Mouse (Mus musculus) heart, embryonic 15.5 days (tissue): ENCODE results near the gene Rab11b. TPM values are rescaled to one million over a fixed set of nuclear protein-coding genes. Genes with fewer than 3 reads are reported as not detected.

Experiments used
- ATAC-seq: fragments of 200-750 bp; cut with Nextera tagmentation; replicated peaks from 2 replicates; pipeline ENCODE4 v1.8.0; 2017; ENCODE audit warnings: low read depth, moderate TSS enrichment; ENCODE audit not compliant: insufficient number of reproducible peaks, insufficient read depth, low FRiP score
- H3K27ac ChIP-seq: fragments of 300-500 bp; sonication (generic); 2 replicates; pipeline ENCODE4 v1.5.1; 2015; ENCODE audit warnings: mild to moderate bottlenecking, inconsistent platforms
- H3K27me3 ChIP-seq: fragments of 300-500 bp; sonication (generic); 2 replicates; pipeline ENCODE4 v1.6.1; 2015; ENCODE audit warnings: inconsistent platforms
- H3K36me3 ChIP-seq: fragments of 300-500 bp; sonication (generic); 2 replicates; pipeline ENCODE4 v1.6.1; 2015; ENCODE audit warnings: mild to moderate bottlenecking, inconsistent platforms
- H3K4me1 ChIP-seq: fragments of 300-500 bp; sonication (generic); replicated peaks from 2 replicates; pipeline ENCODE4 v1.6.1; 2015; ENCODE audit warnings: inconsistent platforms
- H3K4me2 ChIP-seq: fragments of 300-500 bp; sonication (generic); 2 replicates; pipeline ENCODE4 v1.6.1; 2015; ENCODE audit warnings: inconsistent platforms, mild to moderate bottlenecking, moderate library complexity
- H3K4me3 ChIP-seq: fragments of 300-500 bp; sonication (generic); 2 replicates; pipeline ENCODE4 v1.5.1; 2015; ENCODE audit warnings: mild to moderate bottlenecking, inconsistent platforms
- H3K9ac ChIP-seq: fragments of 300-500 bp; sonication (generic); 2 replicates; pipeline ENCODE4 v1.6.1; 2015; ENCODE audit warnings: mild to moderate bottlenecking, inconsistent platforms
- H3K9me3 ChIP-seq: fragments of 300-500 bp; sonication (generic); replicated peaks from 2 replicates; pipeline ENCODE4 v1.6.1; 2016; ENCODE audit warnings: inconsistent platforms
- WGBS: fragments of 180-500 bp; shearing (Covaris S2); methylation state at CpG from one replicate; pipeline ENCODE4 v1.1.7; 2015; ENCODE audit warnings: mixed read lengths; 5-methylcytosine and 5-hydroxymethylcytosine counted together
- polyA plus RNA-seq: library from polyadenylated mRNA; unstranded; fragments of >200 nt; fragmentation: Nextera tagmentation; extraction: Ambion mirVana; gene quantifications from 2 replicates; pipeline ENCODE4 v1.2.1, GENCODE M21; 2015

Gene Rab11b
- polyA plus RNA-seq, 1 experiment from 2014 or later, result 274 TPM

DNA sequence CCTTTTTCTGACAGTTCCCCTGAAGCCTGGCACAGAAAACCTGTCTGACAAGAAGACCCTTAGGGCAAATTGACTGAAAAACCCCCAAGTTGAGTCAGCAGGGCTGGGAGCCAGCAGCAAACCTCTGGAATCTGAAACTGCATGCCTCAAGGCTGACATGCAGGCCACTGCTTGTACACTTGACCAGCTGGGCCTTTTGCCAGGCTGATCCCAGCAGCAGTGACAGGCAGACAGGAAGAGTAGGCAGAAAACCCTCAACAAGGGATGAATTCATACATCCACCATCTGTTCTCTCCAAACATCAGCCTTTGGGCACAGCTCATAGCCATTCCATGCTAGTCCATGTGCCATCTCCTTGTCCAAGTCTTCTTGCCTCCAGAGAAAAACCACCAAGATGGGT is 23.1 kb upstream of the Rab11b start:
- no peak overlapping the region for H3K4me3 ChIP-seq
- peaks cover 59% of the 10 kb centered on the region for H3K4me1 ChIP-seq
- no peak for ATAC-seq
- H3K27ac ChIP-seq, result peak overlapping the region; percentile 68
- no peak overlapping the region for H3K4me2 ChIP-seq
- no peaks in the 10 kb centered on the region for H3K9me3 ChIP-seq
- no peaks in the 10 kb centered on the region for H3K36me3 ChIP-seq
- no peaks in the 10 kb centered on the region for H3K27me3 ChIP-seq
- H3K9ac ChIP-seq, result no peak overlapping the region

DNA sequence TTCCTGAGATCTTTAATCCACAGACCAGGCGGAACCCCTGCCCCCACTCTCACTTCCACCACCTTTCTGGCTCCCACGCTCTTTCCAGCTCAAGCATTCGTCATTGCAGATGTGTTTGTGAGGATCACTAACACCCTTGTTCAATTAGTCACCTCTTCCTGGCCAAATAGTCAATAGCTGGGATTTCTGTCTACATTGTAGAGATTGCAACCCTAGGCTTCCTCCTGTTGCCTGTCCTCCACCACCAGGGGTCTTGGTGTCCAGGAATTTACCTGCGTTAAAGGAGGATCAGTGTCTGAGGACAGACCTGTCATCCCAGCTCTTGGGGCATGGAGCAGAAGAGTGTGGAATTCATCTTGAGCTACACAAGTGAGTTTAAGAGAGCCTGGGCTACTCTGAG is 21.7 kb upstream of the Rab11b start:
- whole genome bisulfite sequencing, result 42% methylated on average over 4 of the region's 4 CpGs

DNA sequence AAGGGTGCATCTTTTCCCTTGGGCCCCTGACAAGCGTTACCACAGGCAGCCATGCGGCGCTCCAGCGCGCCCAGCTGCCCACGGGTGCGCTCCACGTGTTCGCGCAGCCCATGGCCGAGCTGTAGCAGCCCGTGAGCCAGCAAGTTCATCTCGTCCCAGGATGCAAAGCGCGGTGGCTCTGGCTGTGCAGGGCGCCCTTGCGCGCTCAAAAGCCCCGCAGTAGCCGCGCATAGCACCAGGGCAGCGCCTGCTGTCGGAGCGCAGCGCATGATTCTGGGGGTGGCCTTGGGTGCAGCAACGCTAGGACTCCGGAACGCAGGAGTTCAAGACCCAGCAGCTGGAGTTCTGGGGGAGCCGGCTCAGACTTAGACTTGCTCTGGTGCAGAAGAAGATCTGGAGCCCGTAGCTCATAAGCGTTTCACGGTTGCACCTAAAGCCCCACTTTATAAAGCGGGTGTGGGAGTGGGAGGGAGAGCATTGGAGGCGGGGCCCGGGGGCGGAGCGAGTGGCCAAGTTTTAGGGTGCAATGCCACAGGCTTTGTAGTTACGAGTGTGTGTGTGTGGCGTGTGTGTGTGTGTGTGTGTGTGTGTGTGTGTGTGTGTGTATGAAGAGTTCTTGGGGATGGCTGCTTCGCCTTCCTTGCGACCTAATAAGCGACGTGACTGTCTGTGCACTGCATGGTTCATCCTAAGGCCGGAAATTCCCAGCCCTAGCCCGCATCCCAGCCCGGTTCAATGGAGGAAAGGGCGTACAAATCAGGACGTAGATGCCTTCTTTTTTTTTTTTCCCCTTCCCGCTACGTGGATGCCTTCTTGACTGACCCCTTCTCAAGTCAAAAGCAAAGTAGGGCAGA is 21.0 kb upstream of the Rab11b start, which contains the start of gene Angptl4:
Gene Angptl4 (minus strand): TSS at position 707 of the 854 bp plus-strand sequence.
- WGBS, result 1% methylated on average over 49 of the region's 50 CpGs
- Histone ChIP-seq H3K9ac (peak within 1 kb of the TSS; percentile 35), H3K27ac (peak within 1 kb of the TSS; percentile 91), H3K9me3 (no peaks in the 10 kb centered on the region), H3K4me2 (peak within 1 kb of the TSS; percentile 78), H3K27me3 (no peaks in the 10 kb centered on the region), H3K36me3 (peaks cover 5% of the 10 kb centered on the region; the same call in 1 of the 2 replicates), H3K4me1 (peaks cover 63% of the 10 kb centered on the region), H3K4me3 (peak within 1 kb of the TSS; percentile 46)
- peak; percentile 69 for ATAC-seq

More for the DNA sequence above, 21.7 kb upstream of the Rab11b start:
- Histone ChIP-seq H3K27ac (peak overlapping the region; percentile 91), H3K4me1 (peaks cover 63% of the 10 kb centered on the region), H3K4me2 (peak overlapping the region; percentile 78), H3K36me3 (peaks cover 1% of the 10 kb centered on the region; the same call in 1 of the 2 replicates), H3K9ac (peak overlapping the region; percentile 35; the same call in 1 of the 2 replicates), H3K4me3 (peak overlapping the region; percentile 46), H3K9me3 (no peaks in the 10 kb centered on the region), H3K27me3 (no peaks in the 10 kb centered on the region)
- no peak for ATAC-seq

DNA sequence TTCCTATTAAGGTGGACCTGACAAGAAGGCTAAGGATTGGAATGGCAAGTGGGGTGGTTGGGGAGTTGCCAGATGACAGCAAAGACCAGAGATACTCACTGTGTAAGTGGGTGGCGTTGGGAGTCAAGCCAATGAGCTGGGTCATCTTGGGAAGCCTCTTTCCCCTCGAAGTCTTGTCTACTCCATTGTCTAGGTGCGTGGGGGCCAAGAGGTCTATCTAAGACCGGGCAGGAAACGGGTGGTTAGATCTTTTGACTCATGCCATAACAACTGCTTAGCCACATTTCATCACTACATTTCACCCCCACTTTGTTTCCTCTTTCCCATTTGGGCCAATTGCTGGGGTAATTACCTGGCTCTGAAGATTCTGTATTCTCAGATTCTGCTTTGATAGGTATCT is 20.1 kb upstream of the Rab11b start:
- Histone ChIP-seq H3K9me3 (no peaks in the 10 kb centered on the region), H3K9ac (no peak overlapping the region; the same call in 1 of the 2 replicates), H3K4me2 (peak overlapping the region; percentile 78), H3K4me3 (peak overlapping the region; percentile 46), H3K27ac (peak overlapping the region; percentile 91), H3K4me1 (peaks cover 63% of the 10 kb centered on the region), H3K36me3 (peaks cover 5% of the 10 kb centered on the region; the same call in 1 of the 2 replicates), H3K27me3 (no peaks in the 10 kb centered on the region)
- whole genome bisulfite sequencing, result 66% methylated on average over 5 of the region's 5 CpGs
- no peak for ATAC-seq

DNA sequence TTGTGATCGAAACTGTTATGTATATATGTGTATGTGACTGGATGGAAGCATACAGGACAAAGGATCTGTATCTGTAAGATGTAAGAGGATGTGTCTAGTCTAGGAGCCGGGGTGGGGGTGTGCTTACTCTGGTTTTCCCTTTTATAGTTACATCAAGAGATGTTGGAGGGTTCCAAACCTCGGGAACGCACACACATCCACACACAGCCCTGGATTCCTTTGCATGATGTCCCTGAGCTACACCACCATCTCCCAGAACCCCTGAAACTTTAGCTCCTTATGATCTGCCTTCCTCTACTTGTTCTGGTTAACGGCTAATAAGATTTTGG is 19.6 kb upstream of the Rab11b start:
- H3K9ac ChIP-seq, result no peak overlapping the region
- peak overlapping the region; percentile 91 for H3K27ac ChIP-seq
- 80% methylated on average over 5 of the region's 5 CpGs for WGBS
- peak overlapping the region; percentile 32 for H3K4me3 ChIP-seq
- no peaks in the 10 kb centered on the region for H3K27me3 ChIP-seq
- peak overlapping the region; percentile 78 for H3K4me2 ChIP-seq
- ATAC-seq, result no peak
- H3K4me1 ChIP-seq, result peaks cover 59% of the 10 kb centered on the region
- no peaks in the 10 kb centered on the region for H3K9me3 ChIP-seq
- H3K36me3 ChIP-seq, result peaks cover 9% of the 10 kb centered on the region; the same call in 1 of the 2 replicates

DNA sequence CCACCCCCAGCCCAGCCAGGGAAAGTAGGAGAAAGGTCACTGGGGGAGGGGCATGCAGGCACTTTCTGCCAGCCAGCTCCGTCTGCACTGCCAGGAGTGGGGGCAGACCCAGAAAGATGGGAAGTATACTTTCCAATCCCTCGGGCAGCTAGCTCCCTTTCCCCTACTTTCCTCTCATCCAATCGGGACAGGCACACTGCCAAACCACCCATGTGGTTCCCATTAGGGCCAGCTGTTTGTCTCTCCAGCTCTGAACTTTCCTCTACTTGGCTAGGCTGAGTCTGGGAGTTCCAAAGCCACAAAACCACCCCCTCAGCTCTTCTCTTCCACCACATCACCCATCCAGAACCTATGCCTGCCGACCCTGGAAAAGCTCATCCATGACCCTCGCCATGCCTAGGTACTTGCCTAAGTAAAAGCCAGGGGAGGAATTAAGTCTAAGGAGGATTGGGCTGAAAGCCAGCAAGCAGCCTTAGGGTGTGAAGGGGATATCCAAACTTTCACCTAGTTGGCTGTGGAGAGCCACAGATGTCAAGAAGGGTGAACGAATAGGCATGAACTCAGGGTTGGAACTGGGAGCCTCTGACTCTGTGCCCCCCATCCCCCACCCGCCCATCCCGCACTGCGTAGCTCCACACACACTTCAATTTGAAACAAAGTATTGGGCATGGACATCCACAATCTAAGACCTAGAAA is 19.1 kb upstream of the Rab11b start:
- Histone ChIP-seq H3K9ac (no peak overlapping the region), H3K4me3 (peak overlapping the region; percentile 32), H3K4me1 (peaks cover 59% of the 10 kb centered on the region), H3K4me2 (peak overlapping the region; percentile 78), H3K27ac (peak overlapping the region; percentile 91), H3K9me3 (no peaks in the 10 kb centered on the region), H3K27me3 (no peaks in the 10 kb centered on the region), H3K36me3 (peaks cover 11% of the 10 kb centered on the region; the same call in 1 of the 2 replicates)
- WGBS, result 27% methylated on average over 9 of the region's 9 CpGs
- peak; percentile 89 for ATAC-seq

DNA sequence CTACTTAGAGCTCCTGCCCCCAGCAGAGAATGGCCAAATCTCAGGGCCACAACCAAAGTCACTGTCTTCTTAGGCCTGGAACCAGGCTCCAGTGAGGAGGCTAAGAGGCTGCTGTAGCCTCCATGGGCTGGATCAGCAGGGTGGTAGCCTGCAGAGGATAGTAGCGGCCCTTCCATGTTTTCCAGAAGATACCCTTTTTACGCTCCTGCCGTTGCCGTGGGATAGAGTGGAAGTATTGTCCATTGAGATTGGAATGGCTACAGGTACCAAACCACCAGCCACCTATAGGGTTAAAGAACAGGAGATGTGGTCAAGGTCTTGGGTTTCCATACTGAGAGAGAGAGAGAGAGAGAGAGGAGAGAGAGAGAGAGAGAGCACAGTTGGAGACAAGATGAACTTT is 15.0 kb upstream of the Rab11b start:
- H3K36me3 ChIP-seq, result peaks cover 11% of the 10 kb centered on the region; the same call in 1 of the 2 replicates

DNA sequence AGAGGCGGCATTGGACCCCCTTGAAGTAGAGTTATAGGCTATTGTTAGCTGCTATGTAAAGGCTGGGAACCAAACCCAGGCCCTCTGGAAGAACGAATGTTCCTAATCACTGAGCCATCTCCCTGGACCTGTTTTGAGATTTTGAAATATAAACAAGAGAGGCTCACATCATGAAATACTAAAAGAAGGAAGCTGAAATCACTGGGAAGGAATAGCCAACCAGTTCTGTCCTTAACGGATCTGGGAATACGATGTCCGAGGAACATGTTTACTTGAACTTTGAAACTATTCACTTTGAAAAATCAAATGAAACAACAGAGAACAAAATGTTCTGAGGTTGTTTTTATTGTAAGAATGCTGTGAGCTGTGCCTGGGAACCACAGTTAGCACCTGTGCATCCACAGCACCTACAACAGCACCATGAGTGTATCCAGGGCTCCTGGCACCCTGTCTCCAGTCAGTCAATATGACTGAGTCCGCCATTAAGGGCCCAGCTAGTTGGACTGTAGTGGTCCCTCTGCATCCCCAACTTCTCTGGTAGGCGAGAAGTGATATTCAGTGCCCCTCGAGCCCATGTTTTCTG is 14.3 kb upstream of the Rab11b start:
- ATAC-seq, result no peak
- 85% methylated on average over 8 of the region's 8 CpGs for WGBS
- Histone ChIP-seq H3K36me3 (peaks cover 11% of the 10 kb centered on the region; the same call in 1 of the 2 replicates), H3K4me1 (peaks cover 18% of the 10 kb centered on the region), H3K27me3 (0 out of 2 replicates have a peak, but pooled peaks cover 3% of the 10 kb centered on the region), H3K4me3 (no peak overlapping the region), H3K9me3 (no peaks in the 10 kb centered on the region), H3K27ac (no peak overlapping the region), H3K4me2 (no peak overlapping the region), H3K9ac (no peak overlapping the region)

More for the DNA sequence above, 15.0 kb upstream of the Rab11b start:
- H3K9me3 ChIP-seq, result no peaks in the 10 kb centered on the region
- H3K27me3 ChIP-seq, result 0 out of 2 replicates have a peak, but pooled peaks cover 3% of the 10 kb centered on the region
- H3K9ac ChIP-seq, result no peak overlapping the region
- ATAC-seq, result no peak
- H3K4me1 ChIP-seq, result peaks cover 24% of the 10 kb centered on the region
- H3K4me3 ChIP-seq, result no peak overlapping the region
- H3K4me2 ChIP-seq, result no peak overlapping the region
- 92% methylated on average over 4 of the region's 4 CpGs for WGBS
- H3K27ac ChIP-seq, result no peak overlapping the region

DNA sequence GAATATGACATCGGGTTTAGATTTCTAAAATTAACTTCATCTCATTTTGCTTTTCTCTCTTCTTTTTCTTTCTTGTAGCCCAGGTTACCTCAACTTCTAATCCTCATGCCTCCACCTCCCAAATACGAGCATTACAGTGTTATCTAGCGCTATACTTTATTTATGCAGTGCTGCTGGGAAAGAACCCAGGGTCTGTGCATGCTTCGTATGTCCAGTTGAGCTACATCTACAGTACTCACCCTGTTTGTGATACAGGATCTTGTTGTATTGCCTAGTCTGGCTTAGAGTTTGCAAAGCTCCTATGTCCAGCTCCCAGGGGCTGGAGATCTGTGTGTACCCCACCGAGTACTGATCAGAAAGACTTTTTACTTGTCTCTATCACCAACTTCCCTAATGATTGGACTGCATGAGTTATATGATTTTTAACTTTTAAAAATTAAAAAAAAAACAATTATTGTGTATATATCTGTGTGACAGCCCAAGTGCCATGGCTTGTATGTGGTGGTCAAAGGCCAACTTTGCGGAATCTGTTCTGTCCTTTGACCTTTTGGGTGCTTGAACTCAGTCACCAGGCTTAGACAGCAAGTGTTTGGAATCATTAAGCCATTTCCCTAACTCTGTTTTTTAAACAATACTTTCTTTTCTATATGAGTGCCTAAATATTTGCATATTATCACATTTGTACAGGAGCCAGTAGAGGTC is 13.7 kb upstream of the Rab11b start:
- H3K4me3 ChIP-seq, result no peak overlapping the region
- peaks cover 11% of the 10 kb centered on the region for H3K4me1 ChIP-seq
- no peak overlapping the region for H3K9ac ChIP-seq
- H3K27me3 ChIP-seq, result 0 out of 2 replicates have a peak, but pooled peaks cover 3% of the 10 kb centered on the region
- no peaks in the 10 kb centered on the region for H3K9me3 ChIP-seq
- no peak overlapping the region for H3K4me2 ChIP-seq
- 83% methylated on average over 6 of the region's 6 CpGs for WGBS
- ATAC-seq, result no peak
- H3K36me3 ChIP-seq, result peaks cover 11% of the 10 kb centered on the region; the same call in 1 of the 2 replicates
- H3K27ac ChIP-seq, result no peak overlapping the region

DNA sequence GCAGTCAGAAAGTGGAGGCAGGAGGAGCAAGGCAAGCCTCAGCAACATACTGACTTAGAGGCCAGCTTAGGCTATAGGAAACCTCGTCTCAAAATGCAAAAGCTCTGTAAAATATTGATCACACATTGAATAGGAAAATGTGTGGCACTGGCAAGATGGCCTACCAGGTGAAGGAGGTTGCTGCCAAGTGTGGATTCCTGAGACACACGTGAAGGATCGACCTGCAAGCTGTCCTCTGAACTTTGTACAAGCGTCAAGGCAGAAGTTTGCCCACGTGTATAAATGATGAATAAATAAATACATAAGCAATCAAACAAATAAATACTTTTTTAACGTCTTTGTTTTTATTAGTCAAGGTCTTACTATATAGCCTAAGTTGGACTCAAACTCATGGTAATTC is 13.1 kb upstream of the Rab11b start:
- 79% methylated on average over 6 of the region's 6 CpGs for WGBS
- Histone ChIP-seq H3K27me3 (0 out of 2 replicates have a peak, but pooled peaks cover 3% of the 10 kb centered on the region), H3K4me3 (no peak overlapping the region), H3K9ac (no peak overlapping the region), H3K27ac (no peak overlapping the region), H3K4me2 (no peak overlapping the region), H3K9me3 (no peaks in the 10 kb centered on the region), H3K4me1 (peaks cover 5% of the 10 kb centered on the region), H3K36me3 (peaks cover 11% of the 10 kb centered on the region; the same call in 1 of the 2 replicates)
- no peak for ATAC-seq
